Mouse (Mus musculus) thymus, postnatal 0 days (tissue): ENCODE measurements around the gene 9930021J03Rik. TPM values are rescaled to one million over a fixed set of nuclear protein-coding genes. Genes with fewer than 3 reads are reported as not detected.

Source experiments
- DNase-seq: peaks from one replicate; pipeline ENCODE4 v3.0.0-alpha.2; 2015; ENCODE audit warnings: low spot score
- polyA plus RNA-seq: library from polyadenylated mRNA; unstranded; fragments of >200 nt; fragmentation: Nextera tagmentation; extraction: Ambion mirVana; gene quantifications from 2 replicates; pipeline ENCODE4 v1.2.1, GENCODE M21; 2015

9930021J03Rik gene
- polyA plus RNA-seq, 1 experiment from 2014 or later: 5.4 TPM

DNA sequence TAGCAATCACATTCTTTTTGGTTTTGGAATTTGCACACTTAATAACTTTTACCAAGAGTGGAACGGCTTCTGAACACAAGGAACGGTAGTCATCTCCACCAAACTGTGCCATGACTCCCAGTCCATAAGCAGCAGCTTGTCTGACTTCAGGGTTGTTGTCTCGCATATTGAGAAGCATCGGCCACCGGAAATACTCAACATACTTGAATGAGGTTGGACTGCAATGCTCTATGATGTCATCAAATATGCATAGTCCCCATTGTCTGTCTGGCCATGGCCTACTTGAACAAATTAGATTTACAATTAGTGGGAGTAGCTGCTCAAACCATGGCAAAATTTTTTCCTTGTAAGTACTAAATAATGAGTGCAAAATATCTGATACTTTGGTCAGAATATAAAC is 4.2 kb upstream of the 9930021J03Rik start:
- DNase-seq: no peak

DNA sequence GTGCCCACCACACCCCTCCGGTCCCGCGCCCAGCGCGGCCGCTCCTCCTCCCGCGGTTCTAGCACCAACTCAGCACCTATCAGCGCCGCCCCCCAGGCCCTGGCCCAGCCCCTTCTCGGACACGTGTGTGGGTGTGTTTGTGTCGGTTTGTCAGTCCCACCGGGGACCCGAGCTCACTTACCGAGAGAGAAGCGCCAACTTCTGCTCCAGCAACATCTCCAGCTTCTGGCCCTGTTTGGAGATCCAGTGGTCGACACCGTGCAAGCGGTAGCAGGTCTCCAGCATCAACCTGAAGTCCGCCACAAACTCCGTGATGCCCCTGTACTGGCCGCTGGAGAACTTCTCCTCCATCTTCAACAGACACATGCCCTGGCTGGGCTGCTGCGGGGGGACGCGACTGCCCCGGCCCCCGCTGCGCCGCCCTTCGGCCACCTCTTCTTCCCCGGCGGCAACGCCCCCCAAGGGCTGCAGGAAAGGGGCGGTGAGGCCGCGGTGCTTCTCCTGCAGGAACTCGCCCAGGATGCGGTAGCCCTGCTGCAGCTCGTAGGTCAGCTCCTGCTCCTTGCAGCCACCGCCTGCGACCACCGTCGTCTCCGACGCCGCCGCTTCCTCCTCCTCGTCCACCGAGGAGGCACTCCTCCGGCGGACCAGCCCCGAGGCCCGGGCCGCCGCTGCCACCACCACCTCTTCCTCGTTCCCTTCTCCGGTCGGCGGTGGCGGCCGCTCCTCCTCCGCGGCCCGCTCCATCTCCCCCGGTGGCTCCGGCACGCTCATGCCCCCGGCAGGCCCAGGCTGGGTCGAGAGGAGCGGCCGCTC is 480 bp downstream of the 9930021J03Rik start:
- DNase-seq: peak; percentile 61

DNA sequence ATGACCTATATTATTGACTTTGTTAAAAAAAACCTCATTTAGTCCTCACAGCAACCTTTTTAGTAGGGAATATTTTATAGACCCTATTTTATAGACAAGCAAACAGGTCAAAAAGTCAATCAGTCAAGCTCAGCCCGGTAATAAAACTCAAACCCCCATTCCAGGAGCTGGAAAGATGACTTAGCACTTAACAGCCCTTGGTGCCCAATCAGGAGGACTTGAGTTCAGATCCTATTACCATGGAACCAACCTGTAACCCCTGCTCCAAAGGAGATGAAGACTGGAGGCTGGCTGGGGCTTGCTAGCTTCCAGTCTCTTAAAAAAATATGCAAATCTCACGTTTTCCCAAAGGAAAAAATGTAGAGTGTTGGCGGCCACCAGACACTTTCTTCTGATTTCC is 1.8 kb downstream of the 9930021J03Rik start:
- no peak for DNase-seq

DNA sequence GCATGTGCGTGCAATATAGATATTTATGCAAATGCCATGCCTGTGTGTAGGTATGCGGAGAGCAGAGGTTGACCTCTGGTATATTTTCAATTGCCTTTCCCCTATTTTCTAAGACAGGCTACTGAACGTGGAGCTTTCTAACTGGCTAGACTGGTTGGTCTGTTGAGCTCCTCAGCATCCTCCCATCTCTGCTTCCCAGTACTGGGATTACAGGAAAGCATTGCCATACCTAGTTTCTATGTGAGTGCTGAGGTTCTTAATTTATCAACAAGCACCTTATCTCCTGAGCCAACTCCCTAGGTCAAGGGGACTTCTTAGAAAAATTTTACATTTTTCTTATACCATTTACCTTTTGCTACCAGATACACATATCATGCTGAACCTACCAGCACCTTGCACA is 8.4 kb downstream of the 9930021J03Rik start:
- DNase-seq: no peak

DNA sequence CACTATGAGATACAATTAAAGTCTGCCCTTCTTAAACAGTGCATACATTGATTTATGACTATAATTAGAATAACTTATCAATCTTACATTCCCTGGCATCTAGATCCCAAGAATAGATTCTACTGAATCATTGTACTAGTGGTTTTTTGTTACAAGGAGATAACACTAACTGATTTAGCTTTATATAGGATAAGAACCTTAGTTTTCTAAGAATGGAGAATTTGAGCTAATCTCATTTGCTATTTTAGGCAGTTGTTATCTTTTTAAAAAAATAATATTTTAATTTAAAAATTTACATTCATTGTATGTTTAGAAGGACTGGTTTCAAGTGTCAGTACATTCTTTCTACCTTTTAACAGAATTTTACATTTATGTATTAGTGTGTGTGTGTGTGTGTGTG is 17.8 kb downstream of the 9930021J03Rik start:
- no peak for DNase-seq

DNA sequence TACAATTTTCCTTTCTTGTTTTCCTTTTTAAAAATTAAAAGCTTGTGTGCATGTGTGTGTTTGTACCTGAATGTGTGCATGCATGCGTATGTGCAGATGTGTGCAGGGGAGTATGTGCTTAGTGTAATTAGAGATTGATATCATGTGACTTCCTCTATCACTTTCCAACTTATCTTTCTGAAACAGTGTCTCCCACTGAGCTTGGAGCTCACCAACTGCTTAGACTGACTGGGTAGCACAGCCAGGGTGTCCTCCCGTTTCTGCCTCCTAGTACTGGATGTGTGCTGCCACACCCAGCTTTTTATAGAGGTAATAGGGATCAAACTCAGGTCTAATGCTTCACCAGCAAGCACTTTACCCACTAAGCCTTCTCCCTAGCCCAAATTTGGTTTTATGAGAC is 22.9 kb downstream of the 9930021J03Rik start:
- no peak for DNase-seq

DNA sequence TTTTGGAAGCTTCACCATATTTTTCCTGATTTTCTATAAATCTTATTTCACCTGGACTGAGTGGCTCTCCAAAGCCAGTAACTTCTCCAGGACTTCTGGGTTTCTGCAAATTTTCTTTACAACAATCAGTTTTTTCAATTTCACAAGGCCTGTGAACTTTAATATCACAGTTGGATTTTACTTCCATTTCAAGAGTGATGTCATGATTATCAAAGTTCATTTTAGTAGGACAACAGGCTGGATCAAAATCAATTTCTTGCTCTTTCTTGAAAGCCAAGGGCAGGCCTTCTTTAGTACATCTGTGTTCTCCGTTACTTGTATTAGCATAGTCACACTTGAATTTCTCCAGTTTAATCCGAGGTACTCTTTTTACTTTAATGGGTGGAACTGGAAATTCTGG is 51.9 kb downstream of the 9930021J03Rik start:
- no peak for DNase-seq

DNA sequence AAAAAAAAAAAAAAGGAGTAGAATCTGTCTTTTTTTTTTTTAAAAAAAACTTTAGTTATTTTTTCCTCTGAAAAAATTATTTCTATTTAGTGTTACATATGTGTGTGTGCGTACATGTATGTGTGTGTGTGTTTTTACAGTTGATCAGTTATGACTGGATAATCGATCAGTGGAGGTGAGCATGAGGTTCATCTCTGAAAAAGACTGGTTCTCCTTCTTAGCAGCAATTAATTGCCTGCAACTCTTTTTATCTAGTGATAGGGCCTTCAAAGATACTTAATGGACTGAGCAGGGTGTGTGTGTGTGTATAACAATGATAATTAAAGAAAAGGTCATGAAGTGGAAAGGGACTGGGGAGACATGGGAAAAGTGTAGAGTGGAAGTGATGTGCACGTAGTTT is 54.8 kb downstream of the 9930021J03Rik start:
- DNase-seq: no peak

DNA sequence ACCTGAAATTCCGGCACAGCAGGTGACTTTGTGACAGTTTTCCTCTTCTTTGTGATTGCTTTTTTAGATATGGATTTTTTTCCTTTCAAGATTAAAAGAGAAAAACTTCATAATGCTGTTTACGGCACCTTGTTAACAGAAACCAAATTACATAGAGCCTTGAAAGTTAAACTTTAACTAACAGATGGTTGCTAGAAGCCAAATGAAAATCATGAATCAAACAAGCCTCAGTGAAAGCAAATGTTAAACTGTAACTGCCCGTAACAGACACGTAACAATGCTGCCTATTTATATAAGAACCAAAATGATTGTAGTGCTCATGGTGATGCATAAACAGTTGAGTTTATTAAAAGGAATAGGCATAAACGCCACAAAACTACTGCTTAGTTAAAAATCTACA is 62.3 kb downstream of the 9930021J03Rik start:
- DNase-seq: no peak

DNA sequence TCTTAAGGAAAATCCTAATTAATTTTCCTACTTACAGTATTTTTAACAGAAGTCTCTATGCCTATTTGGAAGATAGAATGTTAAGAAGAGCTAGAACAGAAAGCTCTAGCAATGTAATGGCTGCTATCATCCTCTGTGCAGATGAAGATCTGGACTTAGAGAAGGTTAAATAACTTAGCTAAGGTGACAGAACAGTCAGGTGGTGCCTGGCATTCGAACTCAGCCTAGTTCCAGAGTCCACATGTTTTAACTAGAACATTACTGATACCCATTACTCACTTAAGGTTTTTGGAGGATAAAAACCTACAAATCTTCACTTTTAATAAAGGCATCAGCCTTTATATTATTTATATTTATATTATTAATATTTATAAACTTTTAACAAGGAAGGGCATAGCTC is 65.1 kb downstream of the 9930021J03Rik start:
- no peak for DNase-seq

DNA sequence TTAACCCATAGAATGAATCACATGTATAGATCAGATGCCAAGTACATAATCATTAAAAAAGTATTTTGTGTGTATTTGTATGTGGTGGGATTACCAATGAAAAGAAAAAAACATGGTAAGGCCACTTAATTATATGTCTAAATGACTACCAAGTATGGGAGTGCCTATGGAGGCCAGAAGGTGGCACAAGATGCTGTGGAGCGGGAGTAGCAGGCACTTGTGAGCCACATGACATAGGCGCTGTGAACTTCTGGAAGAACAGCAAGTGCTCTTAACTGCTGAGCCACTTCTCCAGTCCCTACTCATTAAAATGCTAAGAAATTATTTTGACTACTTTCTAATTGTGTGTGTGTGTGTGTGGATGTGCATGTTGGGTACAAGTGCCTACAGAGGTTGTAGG is 66.2 kb downstream of the 9930021J03Rik start:
- peak; percentile 3 for DNase-seq

DNA sequence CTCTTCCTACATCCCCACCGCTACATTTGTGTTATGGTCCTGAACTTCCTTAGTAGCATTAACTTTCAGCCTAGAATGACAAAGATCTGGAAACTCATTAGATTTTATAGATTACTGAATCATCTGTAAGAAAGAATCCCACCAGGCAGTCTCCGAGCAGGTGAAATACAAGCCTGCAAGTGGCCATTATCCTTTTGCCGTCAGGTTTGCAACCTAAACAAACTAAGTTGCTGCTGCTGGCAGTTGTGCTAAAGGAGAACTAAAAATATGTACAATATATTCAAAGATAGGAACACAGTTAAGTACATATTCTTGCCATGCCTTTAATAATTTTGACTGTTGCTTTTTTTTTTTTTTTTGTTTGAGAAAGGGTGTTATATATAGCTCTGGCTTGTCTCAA is 70.4 kb downstream of the 9930021J03Rik start:
- DNase-seq: no peak

DNA sequence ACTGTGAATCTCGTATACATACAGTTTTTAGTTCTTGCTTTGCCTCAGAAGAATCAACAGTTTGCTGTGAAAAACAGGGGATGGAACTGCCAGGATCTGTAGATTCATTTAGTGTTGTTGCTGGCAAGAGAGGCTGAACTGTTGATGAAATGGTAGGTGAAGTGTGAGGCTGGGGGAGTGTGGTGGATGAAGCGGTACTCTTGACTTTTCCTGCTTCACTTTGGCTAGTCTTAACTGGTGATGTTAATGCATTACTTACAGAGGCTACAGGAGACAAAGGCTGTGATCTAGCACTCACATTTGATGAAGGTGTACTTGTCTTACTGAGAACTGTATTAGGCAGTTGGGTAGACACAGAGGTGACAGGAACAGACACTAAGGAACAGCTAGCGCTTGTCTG is 87.3 kb downstream of the 9930021J03Rik start:
- no peak for DNase-seq

DNA sequence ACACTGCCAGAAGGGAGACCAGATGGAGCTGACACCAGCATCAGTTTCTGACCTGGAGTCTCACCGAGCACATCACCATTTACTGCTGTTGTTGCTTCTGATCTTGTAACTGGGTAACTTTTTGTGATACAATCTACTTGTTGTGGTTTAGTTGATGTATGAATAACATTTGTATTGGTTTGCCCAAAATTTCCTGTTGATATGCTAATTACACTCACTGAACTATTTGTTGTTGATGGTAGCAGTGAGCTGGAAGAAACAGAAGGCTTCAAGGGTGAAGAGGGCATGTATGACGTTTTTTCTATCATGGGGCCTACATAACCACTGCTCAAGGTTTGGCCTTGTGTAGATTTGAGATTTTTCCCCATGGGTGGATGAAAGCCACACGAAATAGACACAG is 87.9 kb downstream of the 9930021J03Rik start:
- no peak for DNase-seq

DNA sequence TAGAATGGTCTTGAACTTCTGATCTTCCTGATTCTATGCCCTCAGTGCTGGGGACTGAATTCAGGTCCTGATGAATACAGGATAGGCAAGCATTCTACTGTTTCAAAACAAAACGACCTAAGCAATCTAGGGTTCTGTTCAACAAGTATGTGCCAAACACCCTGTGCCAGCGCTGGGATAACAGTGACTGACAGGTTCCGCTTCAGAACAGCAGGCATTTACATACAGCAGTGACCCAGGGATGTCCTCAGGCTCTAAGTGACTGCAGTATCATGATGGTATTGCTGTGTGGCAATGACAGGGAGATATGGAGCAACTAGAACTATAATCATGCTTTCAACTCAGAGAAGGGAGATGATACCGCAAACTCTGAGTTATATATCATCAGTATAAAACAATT is 92.3 kb downstream of the 9930021J03Rik start:
- no peak for DNase-seq

DNA sequence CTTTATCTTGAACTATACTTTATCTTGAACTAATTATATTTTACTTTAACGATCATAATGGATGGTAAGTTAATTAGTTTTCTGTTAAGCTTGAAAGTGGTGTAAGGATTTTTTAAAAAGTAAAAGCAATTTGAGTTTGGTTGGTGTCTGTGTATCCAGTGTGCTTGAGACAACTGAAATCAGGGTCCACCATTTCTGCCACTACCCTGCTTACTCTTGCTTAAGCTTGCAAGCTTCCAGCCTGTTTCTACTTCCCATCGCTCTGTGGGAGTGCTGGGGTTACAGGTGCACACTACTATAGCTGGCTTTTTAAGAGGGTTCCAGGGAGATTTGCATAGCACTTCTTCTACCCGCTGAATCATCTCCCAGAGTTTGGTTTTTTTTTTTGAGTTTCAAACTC is 96.3 kb downstream of the 9930021J03Rik start:
- DNase-seq: no peak

DNA sequence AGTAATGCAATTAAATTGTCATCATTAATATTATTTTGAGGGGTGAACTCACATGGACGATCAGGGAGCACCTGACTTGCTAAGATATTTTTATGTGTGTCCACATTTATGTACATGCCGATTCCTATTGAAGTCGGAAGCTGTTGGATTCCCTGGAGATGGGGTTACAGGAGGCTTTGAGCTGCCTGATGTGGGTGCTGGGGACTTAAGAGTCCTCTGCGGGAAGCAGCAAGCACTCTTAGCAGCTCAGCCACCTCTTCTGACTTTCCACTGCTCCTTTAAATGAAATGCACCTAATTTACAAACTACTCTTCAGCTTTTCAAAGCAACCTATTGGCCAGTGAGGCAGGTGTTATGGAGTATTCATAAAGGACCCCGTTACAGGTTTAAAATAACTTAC is 97.3 kb downstream of the 9930021J03Rik start:
- no peak for DNase-seq

DNA sequence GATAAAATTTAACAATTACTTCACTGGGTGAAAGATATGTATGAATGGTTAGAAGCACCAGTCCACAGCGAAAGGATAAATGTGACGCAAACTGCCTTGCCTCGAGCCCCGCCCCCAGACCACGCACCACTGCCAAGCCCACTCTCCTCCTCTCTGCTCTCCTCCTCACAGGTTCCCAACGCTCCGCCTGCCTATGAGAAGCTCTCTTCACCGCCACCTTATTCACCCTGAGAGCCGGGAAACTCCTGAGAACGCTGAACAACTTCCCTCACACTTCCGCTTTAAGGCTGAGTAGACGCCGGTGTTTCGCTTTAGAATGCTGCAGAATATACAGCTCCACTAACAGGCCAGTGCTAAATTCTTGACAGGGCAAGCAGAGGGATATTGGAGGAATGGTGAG is 97.8 kb downstream of the 9930021J03Rik start:
- peak; percentile 24 for DNase-seq

DNA sequence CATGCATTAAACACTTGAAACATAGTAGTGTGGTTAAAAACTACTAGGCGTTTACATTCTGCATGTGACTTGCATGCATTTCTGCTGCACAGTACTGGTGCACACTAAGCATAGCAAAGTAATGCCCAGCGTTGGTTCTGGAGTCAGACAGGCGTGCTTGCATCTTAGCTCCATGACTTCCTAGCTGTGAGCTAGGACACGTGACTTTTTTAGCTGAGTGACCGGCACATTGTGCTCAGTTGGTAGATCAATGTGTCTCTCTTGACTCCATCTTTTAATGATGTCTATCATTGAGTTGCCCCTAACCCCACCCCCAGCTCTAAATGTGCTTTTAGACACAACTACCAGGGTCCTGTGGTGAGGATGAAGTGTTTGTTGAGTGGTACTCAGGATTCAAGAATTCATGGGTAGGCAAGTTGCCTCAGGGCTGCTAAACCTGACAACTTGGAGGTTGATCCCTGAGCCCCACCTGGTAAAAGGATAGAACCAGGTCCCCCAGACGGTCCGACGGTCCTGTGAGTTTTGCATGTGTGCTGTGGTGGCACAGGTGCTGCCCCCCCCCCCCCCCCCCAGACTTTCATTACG is 98.4 kb downstream of the 9930021J03Rik start:
- DNase-seq: no peak

DNA sequence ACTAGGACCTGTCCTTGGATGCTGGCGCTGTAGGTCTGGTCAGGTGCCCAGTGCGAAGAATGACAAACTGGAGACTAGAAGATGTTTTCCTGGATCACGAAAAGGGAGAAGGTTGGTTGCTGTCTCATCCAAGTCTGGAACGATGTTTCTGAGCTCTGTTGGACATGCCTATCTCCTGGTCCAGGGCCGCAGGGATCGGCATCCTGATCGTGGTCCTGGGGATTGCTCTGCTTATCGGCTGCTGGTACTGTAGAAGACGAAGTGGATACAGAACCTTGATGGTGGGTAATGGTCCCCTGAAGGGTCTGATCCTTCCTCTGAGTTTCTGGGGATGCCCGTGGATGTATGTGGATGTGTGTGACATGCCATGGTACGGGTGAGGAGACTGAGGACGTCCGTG is 101.4 kb downstream of the 9930021J03Rik start:
- DNase-seq: no peak

DNA sequence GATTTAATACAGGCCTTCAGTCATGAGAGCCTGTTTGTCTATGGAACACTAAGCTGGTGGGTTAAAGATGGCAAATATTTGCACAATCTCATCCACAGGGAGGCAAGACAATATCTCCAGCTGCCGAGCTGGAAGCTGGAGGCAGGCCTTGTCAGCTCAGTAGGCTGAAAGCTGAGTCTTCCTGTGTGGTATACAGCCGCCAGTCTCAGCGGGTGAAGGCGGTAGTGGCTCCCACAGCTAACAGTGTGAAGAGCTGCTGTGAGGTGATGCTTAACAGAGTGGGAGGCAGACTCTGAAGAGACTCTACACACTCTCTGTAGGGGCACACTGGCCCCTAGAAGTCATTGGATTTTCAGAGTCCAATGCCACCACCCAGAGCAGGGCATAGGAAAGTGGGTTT is 104.1 kb downstream of the 9930021J03Rik start:
- no peak for DNase-seq

DNA sequence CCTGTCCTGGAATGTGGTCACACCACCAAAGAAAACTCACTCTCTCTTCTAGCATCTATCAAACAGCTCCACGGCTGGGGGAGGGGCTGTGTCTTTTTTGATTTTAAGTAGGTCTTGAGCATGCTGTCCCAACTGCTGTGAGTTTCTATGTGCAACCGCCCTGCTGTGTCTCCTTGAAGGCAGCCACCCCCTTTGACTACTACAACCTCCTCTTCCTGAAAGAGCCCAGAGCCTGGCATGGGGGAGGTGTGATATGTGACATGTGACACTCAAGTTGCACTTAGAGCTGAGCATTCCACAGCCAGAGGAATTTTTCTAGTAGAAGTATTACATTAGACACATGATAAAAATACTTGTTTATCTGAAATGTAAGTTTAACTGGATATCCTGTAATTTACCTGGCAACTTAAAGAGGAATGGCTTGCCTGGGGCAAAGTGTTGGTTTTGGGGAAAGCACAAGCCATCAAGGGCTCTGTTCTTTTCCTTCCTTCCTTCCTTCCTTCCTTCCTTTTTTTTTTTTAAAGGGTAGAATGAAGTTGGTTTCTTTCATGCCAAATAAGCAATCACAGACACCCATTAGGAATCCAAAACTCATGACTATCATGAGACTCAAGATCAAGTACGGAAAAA is 108.4 kb downstream of the 9930021J03Rik start, which contains the start of gene Mlana:
Gene Mlana (plus strand): TSS at position 580 of the 630 bp plus-strand sequence.
- no peak for DNase-seq

DNA sequence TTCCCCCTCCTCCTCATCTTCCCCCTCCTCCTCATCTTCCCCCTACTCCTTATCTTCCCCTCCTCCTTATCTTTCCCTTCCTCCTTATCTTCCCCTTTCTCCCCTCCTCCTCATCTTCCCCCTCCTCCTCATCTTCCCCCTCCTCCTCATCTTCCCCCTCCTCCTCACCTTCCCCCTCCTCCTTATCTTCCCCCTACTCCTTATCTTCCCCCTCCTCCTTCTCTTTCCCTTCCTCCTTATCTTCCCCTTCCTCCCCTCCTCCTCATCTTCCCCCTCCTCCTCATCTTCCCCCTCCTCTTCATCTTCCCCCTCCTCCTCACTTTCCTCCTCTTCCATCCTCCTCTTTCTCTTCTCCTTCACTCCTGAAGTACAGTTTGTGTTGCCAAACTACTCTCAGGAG is 108.9 kb downstream of the 9930021J03Rik start:
- no peak for DNase-seq
